Mouse (Mus musculus) ES-Bruce4 (cell line): ENCODE measurements at regions not wholly inside any gene's neighbourhood (a gene's known extent, or its start where the extent isn't known, plus 50 kb on each side); places are given as distances from the start of the nearest gene placed in this dataset.

ENCODE experiments used
- H3K27ac ChIP-seq: 2 replicates; pipeline ENCODE4 v1.5.1; 2012; ENCODE audit warnings: low read length, inconsistent platforms; ENCODE audit not compliant: insufficient read depth
- H3K27me3 ChIP-seq: 2 replicates; pipeline ENCODE4 v1.6.1; 2012; ENCODE audit warnings: mild to moderate bottlenecking, low read length, inconsistent platforms; ENCODE audit not compliant: control insufficient read depth, poor library complexity, insufficient read depth, severe bottlenecking
- H3K36me3 ChIP-seq: 2 replicates; pipeline ENCODE4 v1.6.1; 2012; ENCODE audit warnings: inconsistent platforms, mild to moderate bottlenecking, low read length, moderate library complexity; ENCODE audit not compliant: control insufficient read depth, poor library complexity, insufficient read depth, severe bottlenecking
- H3K4me1 ChIP-seq: one replicate; pipeline ENCODE4 v1.8.1; 2011; ENCODE audit warnings: low read length; ENCODE audit not compliant: control insufficient read depth, insufficient read depth
- H3K4me3 ChIP-seq: 2 replicates; pipeline ENCODE4 v1.5.1; 2011; ENCODE audit warnings: low read depth, mild to moderate bottlenecking, low read length
- H3K9ac ChIP-seq: 2 replicates; pipeline ENCODE4 v1.6.1; 2012; ENCODE audit warnings: low read depth, mild to moderate bottlenecking, inconsistent platforms; ENCODE audit not compliant: poor library complexity, severe bottlenecking
- H3K9me3 ChIP-seq: replicated peaks from 2 replicates; pipeline ENCODE4 v1.6.1; 2012; ENCODE audit warnings: mild to moderate bottlenecking, low read length, inconsistent platforms; ENCODE audit not compliant: control insufficient read depth, poor library complexity, insufficient read depth, severe bottlenecking
- CTCF ChIP-seq: IDR thresholded peaks from one replicate; pipeline ENCODE4 v1.8.1; 2011; ENCODE audit warnings: low read depth, low read length
- EP300 ChIP-seq: IDR thresholded peaks from 2 replicates; pipeline ENCODE4 v1.6.1; 2011; ENCODE audit warnings: low read depth, low read length; ENCODE audit not compliant: insufficient read depth
- POLR2A ChIP-seq: IDR thresholded peaks from one replicate; pipeline ENCODE4 v1.8.1; 2011; ENCODE audit warnings: low read length; ENCODE audit not compliant: insufficient read depth

- Histone ChIP-seq H3K36me3 (no peaks in the 10 kb centered on the region), H3K9ac (no peak overlapping the region)
Observed at GRCm38 (mm10) chr9:41585012-41585411, 423.5 kb upstream of the Ubash3b start.

GRCm38 (mm10) chr9:41583711-41584329 is 422.3 kb upstream of the Ubash3b start:
- no peaks in the 10 kb centered on the region for H3K36me3 ChIP-seq
- no peak overlapping the region for H3K4me3 ChIP-seq
- no peak overlapping the region for H3K27ac ChIP-seq
- TF ChIP-seq CTCF (no peak), POLR2A (no peak), EP300 (no peak)
- no peak overlapping the region; the same call in 1 of the 2 replicates for H3K9ac ChIP-seq
- H3K27me3 ChIP-seq: no peaks in the 10 kb centered on the region; the same call in 1 of the 2 replicates
- peaks cover 1% of the 10 kb centered on the region for H3K4me1 ChIP-seq
- no peaks in the 10 kb centered on the region for H3K9me3 ChIP-seq

More at GRCm38 (mm10) chr9:41585012-41585411, 423.5 kb upstream of the Ubash3b start:
- no peak for TF ChIP-seq CTCF
- no peak for TF ChIP-seq EP300
- no peak for TF ChIP-seq POLR2A
- peaks cover 1% of the 10 kb centered on the region for H3K4me1 ChIP-seq
- H3K9me3 ChIP-seq: no peaks in the 10 kb centered on the region
- no peak overlapping the region for H3K4me3 ChIP-seq
- H3K27me3 ChIP-seq: no peaks in the 10 kb centered on the region; the same call in 1 of the 2 replicates
- H3K27ac ChIP-seq: no peak overlapping the region

- no peaks in the 10 kb centered on the region for H3K9me3 ChIP-seq
- H3K4me1 ChIP-seq: peaks cover 1% of the 10 kb centered on the region
- H3K36me3 ChIP-seq: no peaks in the 10 kb centered on the region
- TF ChIP-seq EP300 (no peak), CTCF (no peak), POLR2A (no peak)
- H3K4me3 ChIP-seq: no peak overlapping the region
- no peak overlapping the region for H3K27ac ChIP-seq
- no peaks in the 10 kb centered on the region; the same call in 1 of the 2 replicates for H3K27me3 ChIP-seq
- H3K9ac ChIP-seq: no peak overlapping the region; the same call in 1 of the 2 replicates
Observed at GRCm38 (mm10) chr9:41583276-41583675, 421.8 kb upstream of the Ubash3b start.

GRCm38 (mm10) chr9:41582711-41583236 is 421.3 kb upstream of the Ubash3b start:
- Histone ChIP-seq H3K27me3 (no peaks in the 10 kb centered on the region; the same call in 1 of the 2 replicates), H3K27ac (no peak overlapping the region), H3K9ac (no peak overlapping the region), H3K36me3 (no peaks in the 10 kb centered on the region), H3K9me3 (no peaks in the 10 kb centered on the region), H3K4me3 (no peak overlapping the region), H3K4me1 (peaks cover 1% of the 10 kb centered on the region)
- no peak for TF ChIP-seq CTCF
- no peak for TF ChIP-seq EP300
- TF ChIP-seq POLR2A: no peak

GRCm38 (mm10) chr9:41582171-41582570 is 420.7 kb upstream of the Ubash3b start:
- Histone ChIP-seq H3K27me3 (no peaks in the 10 kb centered on the region; the same call in 1 of the 2 replicates), H3K27ac (no peak overlapping the region), H3K4me3 (no peak overlapping the region), H3K9ac (0 out of 2 replicates have a peak overlapping the region, but pooled peaks have one; percentile 40), H3K36me3 (no peaks in the 10 kb centered on the region), H3K4me1 (peaks cover 1% of the 10 kb centered on the region), H3K9me3 (no peaks in the 10 kb centered on the region)
- TF ChIP-seq EP300: no peak
- TF ChIP-seq CTCF: no peak
- no peak for TF ChIP-seq POLR2A

GRCm38 (mm10) chr9:41581741-41582140 is 420.2 kb upstream of the Ubash3b start:
- TF ChIP-seq CTCF (no peak), EP300 (no peak), POLR2A (no peak)
- Histone ChIP-seq H3K4me1 (peaks cover 1% of the 10 kb centered on the region), H3K36me3 (no peaks in the 10 kb centered on the region), H3K9ac (peak overlapping the region; percentile 40; the same call in 1 of the 2 replicates), H3K4me3 (no peak overlapping the region), H3K27me3 (no peaks in the 10 kb centered on the region; the same call in 1 of the 2 replicates), H3K9me3 (no peaks in the 10 kb centered on the region), H3K27ac (no peak overlapping the region)
